Mouse (Mus musculus) skeletal muscle tissue, adult 2 months (tissue): ENCODE data around the gene Rtf2.

Experiments
- DNase-seq: peaks from one replicate; pipeline ENCODE4 v3.0.0-alpha.2; 2012; ENCODE audit warnings: low read depth, low spot score

The Rtf2 gene

DNA sequence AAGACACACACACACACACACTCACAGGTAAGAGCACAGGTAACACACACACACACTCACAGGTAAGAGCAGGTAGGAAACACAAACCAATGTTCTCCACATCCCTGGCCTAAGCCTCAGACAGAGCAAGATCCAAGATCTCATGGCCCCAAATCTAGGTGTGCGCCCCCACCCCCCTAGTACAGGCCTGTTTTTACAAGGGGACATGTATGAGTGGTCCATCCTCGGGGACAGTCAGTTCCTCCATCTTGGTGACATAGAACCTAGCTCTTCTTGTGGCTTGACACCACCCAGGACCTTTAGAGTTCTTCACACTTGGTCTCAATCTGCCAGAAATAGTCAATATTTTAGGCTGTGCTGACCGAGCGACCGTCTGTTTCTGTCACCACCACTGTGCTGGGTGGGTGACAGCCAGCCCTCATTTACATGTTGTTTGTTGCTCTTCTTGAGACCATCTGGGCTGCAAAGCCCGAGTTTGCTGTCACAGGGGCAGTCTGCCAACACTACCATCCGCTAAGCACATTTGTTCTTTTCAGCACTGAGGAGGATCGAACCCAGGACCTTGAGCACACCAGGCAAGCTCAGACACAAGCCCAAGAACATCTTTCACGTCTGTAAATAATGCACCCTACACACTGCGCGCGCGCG lies 43.5 kb downstream of the Rtf2 start:
- no peak for DNase-seq

DNA sequence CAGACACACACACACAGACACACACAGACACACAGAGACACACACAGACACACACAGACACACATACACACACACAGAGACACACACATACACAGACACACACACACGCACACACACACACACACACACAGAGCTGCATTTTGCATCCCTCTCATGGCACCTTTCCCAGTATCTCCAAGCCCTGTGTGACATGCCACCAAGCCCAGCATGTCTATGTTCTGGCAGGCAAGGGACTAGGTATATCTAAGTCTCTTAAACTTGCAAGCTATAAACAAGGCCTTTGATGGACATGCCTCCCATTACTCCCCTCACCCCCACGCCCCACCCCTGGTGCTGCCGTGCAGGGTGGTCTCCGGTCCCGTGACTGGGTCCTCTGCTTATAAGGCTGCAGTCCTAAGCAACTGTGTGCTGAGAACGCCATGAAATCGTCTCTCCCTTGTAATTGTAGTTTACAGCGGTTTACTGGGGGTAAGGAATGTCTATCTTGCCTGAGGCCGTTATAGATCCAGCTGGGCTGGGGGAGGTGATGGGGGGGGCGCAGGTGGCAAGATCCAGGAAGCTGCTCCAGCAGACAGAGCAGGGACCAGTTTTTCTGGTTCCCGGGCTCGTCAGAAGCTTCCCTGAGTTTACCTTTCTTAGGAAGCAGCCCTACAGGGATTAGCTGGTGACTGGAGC lies 44.5 kb downstream of the Rtf2 start:
- no peak for DNase-seq

DNA sequence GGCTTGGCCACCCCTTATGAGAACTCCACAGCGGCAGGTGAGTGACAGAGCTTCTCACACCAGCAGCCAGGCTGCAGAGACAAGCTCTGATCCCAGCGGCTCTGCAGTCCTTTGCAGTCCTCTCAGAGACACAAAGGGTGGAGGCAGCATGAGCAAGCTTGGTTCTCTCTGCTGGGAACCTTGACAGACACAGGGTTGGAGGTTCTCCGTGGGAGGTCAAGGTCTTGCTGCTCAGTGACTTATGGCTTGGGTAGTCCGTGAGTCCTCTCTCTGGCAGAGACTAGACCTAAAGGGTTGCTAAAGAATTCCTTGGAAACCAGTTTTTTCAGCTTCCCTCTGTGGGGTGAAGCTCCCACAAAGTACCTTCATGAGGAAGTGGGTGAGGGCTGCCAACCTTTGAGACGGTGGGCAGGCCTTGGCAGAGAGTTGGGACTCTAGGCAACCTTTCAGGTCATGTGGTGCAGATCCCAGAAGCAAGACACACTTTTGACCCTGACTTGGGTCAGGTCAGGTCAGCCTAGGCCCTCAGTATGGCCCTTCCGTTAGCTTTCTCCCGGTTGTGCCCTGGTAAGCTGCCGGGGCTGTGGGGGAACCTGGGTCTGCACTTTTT lies 56.5 kb downstream of the Rtf2 start:
- no peak for DNase-seq

DNA sequence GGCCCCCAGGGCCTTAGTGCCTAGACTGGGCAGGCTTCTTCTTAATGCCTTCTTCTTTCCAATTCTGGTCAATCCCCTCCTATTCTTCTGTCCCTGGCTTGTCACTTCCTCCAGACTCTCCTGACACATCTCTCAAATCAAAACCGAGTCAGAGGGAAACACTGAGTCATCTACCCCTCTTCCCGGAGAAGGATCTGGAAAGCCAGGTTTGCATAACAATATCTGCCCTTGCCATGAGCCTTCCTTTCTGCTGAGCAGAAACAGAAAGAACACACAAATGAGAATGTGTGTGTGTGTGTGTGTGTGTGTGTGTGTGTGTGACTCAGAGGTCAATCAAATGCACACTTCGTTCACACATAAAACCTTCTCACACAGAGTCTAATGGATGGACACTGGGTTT lies 58.5 kb downstream of the Rtf2 start:
- no peak for DNase-seq

DNA sequence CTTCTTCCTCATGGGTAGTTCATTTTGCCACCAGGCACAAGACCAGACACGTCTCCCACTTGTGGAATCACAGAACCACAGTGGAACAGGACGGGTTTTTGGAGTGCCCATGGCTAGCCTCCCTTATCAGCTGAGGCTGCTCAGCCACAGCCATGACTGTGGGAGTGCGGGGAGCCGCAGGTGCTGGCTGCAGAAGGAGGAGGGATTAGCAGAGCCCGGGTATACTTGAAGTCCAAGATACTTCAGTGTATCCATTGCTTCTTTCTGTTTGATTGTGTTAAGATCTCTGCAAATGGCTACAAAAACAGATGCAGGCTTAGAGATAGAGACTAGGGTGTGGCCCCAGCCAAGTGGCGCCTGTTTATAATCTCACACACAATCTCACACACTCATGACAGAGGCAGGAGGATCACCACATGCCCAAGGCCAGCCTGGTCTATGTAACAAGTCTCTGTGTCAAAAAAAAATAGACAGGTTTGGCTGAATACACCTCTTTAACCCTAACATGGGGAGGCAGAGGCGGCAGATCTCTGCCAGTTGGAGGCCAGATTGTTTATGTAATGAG lies 60.5 kb downstream of the Rtf2 start:
- DNase-seq: no peak

DNA sequence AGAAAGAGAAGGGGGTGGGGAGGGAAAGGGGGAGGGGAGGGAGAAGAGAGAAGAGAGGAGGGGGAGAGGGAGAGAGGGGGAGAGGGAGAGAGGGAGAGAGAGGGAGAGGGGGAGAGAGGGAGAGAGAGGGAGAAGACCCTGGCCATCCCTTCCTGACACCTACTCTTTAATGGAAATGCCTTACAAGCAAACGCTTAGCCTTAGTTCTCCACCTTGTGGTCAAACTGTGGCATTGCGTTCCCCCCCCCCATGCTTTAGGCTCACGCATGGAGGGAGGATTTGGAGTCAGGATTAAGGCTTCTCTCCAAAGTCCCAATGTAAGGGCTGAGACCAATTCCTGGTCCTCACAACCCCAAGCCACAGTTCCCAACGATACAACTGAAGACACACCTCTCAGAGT lies 61.0 kb downstream of the Rtf2 start:
- DNase-seq: peak; percentile 24

DNA sequence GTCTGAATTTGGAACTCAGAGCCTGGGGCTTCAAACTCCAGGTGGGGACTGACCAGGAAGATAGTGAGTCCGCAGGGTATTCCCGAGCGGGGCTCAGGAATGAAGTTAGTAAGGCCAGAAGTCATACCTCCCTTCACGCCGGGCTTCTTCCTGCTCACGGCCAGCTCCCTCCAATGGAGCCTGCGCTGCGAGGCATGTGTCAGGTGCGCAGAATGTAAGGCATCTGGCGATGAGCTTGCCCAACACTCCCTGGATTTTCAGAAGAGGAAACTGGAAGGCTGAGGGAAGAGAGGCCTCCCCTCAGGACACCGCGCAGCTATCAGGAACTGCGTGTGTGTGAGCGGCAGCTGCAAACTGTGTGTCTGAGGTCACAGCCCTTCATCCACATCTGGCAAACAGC lies 61.8 kb downstream of the Rtf2 start:
- no peak for DNase-seq

DNA sequence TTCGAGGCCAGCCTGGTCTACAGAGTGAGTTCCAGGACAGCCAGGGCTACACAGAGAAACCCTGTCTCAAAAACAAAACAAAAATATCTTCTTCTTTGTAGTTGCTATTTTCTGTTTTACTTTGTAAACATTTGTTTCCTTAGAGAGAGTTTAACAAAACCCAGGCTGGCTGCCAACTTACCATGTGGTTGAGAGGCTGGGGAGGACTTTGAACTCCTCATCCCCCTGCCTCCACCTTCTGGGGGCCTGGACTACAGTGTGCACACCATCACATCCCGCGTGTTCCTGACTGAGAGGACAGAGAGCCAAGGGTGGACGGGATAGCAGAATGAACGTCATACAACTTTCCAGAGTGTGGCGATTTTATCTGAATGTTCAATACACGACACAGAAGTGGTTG lies 65.8 kb downstream of the Rtf2 start:
- no peak for DNase-seq

DNA sequence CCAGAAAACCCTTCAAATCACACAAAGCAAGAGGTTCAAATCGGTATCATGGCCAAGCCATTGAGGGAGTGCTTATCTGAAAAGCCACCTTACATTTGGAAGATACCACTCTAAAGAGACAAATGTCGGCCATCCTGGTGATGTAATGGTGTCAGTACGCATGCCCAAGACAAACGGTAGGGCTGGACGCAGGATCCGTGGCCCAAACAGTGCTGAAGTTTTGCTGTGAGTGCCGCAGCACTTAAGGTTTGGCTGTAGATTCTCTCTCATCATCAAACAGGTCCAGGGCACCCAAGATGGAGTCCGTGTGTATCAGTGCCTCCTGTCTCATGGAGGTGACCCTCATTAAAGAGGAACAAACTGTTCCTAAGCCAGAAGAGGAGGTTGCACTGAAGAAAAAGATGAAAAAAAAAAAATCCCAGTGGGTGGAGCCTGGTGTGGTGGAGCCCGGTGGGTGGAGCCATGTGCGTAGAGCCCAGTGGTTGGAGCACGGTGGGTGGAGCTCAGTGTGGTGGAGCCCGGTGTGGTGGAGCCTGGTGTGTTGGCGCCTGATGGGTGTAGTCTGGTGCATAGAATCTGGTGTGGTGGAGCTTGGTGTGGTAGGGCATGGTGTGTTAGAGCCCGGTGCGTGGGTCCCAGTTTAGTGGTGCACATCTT lies 69.8 kb downstream of the Rtf2 start:
- DNase-seq: no peak

DNA sequence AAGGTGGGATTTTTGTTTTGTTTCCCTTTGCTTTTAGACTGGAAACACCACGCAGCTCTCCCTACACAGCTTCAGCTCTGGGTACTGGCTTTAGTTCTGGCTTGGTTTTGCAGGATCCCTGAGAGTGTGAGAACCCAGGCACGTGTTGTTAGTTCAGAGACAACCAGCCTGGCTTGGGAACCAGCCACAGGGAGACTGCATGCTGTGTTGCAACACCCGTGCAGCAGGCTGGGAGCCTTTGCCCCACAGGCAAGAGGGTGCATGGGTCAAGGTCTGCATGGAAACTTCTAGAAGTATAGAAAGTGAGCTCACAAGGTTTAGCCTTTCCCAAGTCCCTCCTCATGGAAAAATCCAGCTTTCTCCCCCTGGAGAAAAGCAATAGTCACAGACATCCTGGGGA lies 70.5 kb downstream of the Rtf2 start:
- no peak for DNase-seq

DNA sequence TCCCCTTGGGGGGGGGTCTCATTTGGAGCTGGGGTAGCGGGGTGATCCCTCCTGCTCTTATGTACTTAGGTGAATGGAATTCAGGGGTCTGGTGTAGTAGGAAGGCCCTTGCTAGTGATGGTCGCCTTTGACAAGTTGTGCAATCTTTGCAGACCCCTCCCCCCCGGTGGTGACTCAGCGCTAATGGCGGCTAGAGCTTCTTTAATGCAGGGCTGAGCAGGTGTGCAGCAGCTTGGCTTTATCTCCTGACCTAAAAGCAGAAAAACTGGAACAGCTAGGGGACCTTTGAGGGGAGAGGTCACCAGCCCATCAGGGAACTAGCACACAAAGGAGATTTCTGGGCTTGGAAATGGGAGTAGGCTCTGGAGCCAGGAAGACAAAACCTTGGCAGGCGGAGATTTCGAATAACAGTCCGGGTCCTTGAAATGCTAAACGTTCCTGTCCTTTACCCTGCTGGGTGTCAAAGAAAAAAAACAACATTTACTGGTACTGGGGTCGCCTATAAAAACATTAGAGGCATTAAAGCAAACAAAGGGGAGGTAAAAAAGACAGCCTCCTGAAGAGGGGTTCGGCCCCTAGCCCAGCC lies 76.1 kb downstream of the Rtf2 start:
- DNase-seq: no peak
